Mouse (Mus musculus): ENCODE data around the gene Bik.

Bik gene

GRCm38 (mm10) chr15:83582931-83583330 is 56.3 kb downstream of the Bik start:
- no peak for DNase-seq (ENCODE audit: low read depth in 2 of 2, low spot score in 2 of 2)

- DNase-seq (ENCODE audit: low read depth in 2 of 2, low spot score in 2 of 2), result peak in 1 of 2 experiments; percentile 47
Measured at GRCm38 (mm10) chr15:83583419-83584156, 56.9 kb downstream of the Bik start.

GRCm38 (mm10) chr15:83584741-83585220 is 58.1 kb downstream of the Bik start:
- no peak for DNase-seq (ENCODE audit: low read depth in 2 of 2, low spot score in 2 of 2)

- no peak for DNase-seq (ENCODE audit: low read depth in 2 of 2, low spot score in 2 of 2)
Measured at GRCm38 (mm10) chr15:83590841-83591240, 64.2 kb downstream of the Bik start.

- DNase-seq (ENCODE audit: low read depth in 2 of 2, low spot score in 2 of 2), result no peak
Measured at GRCm38 (mm10) chr15:83591758-83592157, 65.1 kb downstream of the Bik start.

GRCm38 (mm10) chr15:83592260-83593188 is 65.9 kb downstream of the Bik start:
- DNase-seq (ENCODE audit: low read depth in 2 of 2, low spot score in 2 of 2), result no peak

GRCm38 (mm10) chr15:83593189-83593585 is 66.5 kb downstream of the Bik start:
- no peak for DNase-seq (ENCODE audit: low read depth in 2 of 2, low spot score in 2 of 2)

- no peak for DNase-seq (ENCODE audit: low read depth in 2 of 2, low spot score in 2 of 2)
Measured at GRCm38 (mm10) chr15:83593702-83594512, 67.2 kb downstream of the Bik start.
